Mouse (Mus musculus): ENCODE data around the gene Hist1h4m. TPM values are rescaled to one million over a fixed set of nuclear protein-coding genes. Genes with fewer than 3 reads are reported as not detected.
A peak's percentile ranks its signal among the peaks of the same experiment; 100 is the strongest.
"Not testable (repeated sequence)": the region's sequence is repeated elsewhere in the genome, so short reads cannot be mapped to it uniquely, and the experiment has no call there.

Hist1h4m gene
- polyA plus RNA-seq, 1 experiment = not detected

GRCm38 (mm10) chr13:21812092-21812491 is 546 bp downstream of the Hist1h4m start:
- peak; percentile 49 for TF ChIP-seq POLR2A (IDR thresholded peaks at IDR 0.05; ENCODE audit: low read depth, low read length)
- H3K4me3 ChIP-seq (ENCODE audit: insufficient read depth, low read length); H3K4me1 ChIP-seq (ENCODE audit: control insufficient read depth, insufficient read depth, low read length): not testable (repeated sequence)
- H3K27ac ChIP-seq (ENCODE audit: insufficient read depth, low read length) = peak overlapping the region; percentile 5; the same call in 1 of the 2 replicates

GRCm38 (mm10) chr13:21820082-21820890 is 8.7 kb downstream of the Hist1h4m start:
- H3K4me3 ChIP-seq (ENCODE audit: insufficient read depth, low read length); H3K27ac ChIP-seq (ENCODE audit: insufficient read depth, low read length); H3K4me1 ChIP-seq (ENCODE audit: control insufficient read depth, insufficient read depth, low read length): not testable (repeated sequence)

GRCm38 (mm10) chr13:21828511-21828910 is 17.0 kb downstream of the Hist1h4m start:
- H3K27ac ChIP-seq (ENCODE audit: insufficient read depth, low read length) = no peak overlapping the region
- no peaks in the 10 kb centered on the region for H3K4me1 ChIP-seq (ENCODE audit: control insufficient read depth, insufficient read depth, low read length)
- H3K4me3 ChIP-seq (ENCODE audit: insufficient read depth, low read length) = no peak overlapping the region
- TF ChIP-seq CTCF (IDR thresholded peaks at IDR 0.05; ENCODE audit: borderline replicate concordance, insufficient read depth, low read length) (no peak), POLR2A (IDR thresholded peaks at IDR 0.05; ENCODE audit: low read depth, low read length) (no peak)

GRCm38 (mm10) chr13:21830344-21830743 is 18.8 kb downstream of the Hist1h4m start:
- Histone ChIP-seq H3K4me1 (ENCODE audit: control insufficient read depth, insufficient read depth, low read length) (no peaks in the 10 kb centered on the region), H3K27ac (ENCODE audit: insufficient read depth, low read length) (no peak overlapping the region), H3K4me3 (ENCODE audit: insufficient read depth, low read length) (no peak overlapping the region)
- TF ChIP-seq CTCF (IDR thresholded peaks at IDR 0.05; ENCODE audit: borderline replicate concordance, insufficient read depth, low read length) (no peak), POLR2A (IDR thresholded peaks at IDR 0.05; ENCODE audit: low read depth, low read length) (0 out of 2 replicates have a peak, but pooled peaks have one; percentile 10)

DNA sequence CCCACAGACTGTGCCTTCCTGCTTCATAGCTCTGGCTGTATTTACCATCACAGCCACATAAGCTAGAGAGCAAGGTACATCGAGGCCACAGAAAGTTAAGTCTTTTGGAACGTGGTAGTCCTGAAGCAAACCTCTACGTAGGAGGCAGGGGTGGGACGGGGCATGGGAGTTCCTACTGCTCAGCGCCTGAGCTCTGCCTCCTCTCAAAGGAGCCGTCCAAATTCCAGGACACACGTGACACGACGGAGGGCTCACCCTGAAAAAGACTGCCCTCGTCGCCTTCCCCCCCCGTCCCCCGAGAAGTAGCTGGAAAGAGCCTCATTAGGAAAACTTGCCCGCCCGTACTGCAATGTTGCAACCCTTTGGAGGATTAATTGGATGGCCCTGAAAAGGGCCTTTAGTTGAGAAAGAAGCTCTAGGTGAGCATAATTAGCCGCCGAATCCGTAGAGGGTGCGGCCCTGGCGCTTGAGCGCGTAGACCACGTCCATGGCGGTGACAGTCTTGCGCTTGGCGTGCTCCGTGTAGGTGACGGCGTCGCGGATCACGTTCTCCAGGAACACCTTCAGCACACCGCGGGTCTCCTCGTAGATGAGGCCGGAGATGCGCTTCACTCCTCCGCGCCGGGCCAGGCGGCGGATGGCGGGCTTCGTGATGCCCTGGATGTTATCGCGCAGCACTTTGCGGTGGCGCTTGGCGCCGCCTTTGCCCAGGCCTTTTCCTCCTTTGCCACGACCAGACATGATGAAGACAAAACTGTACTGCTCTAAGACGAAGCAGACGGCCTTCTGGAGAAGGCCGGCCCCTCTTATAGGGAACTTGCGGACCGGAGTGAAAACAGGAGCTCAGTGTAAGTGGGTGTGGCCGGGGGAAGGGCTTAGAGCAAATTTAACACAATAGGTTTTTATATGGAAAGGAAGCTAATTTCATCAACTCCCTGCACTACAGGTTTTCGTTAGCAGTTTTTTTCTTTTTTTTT is 20.2 kb downstream of the Hist1h4m start, which contains the start of gene Hist1h4n:
Hist1h4n (minus strand) TSS at position 779 of the 977 bp plus-strand sequence.
- not testable (repeated sequence) for H3K4me3 ChIP-seq (ENCODE audit: insufficient read depth, low read length); H3K4me1 ChIP-seq (ENCODE audit: control insufficient read depth, insufficient read depth, low read length); H3K27ac ChIP-seq (ENCODE audit: insufficient read depth, low read length)
- peak; percentile 54 for TF ChIP-seq POLR2A (IDR thresholded peaks at IDR 0.05; ENCODE audit: low read depth, low read length)

DNA sequence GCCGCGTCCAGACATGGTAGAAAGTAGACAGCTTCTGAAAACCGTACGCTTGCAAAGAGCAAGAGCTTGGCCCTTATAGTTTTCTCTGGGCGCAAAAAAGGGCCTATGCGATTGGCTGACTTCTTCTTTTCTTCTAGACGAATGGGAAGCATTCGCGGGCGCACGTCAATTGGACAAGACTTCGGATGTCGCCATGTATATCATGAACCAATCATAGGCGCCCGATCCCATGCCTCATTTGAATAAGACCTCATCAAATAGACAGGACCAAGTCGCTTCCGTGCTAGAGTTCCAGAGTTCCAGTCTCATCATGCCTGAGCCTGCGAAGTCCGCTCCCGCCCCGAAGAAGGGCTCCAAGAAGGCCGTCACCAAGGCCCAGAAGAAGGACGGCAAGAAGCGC is 21.9 kb downstream of the Hist1h4m start, which contains the start of the genes Hist1h2ap and Hist1h2br:
Hist1h2ap (minus strand) TSS at position 47 of the 400 bp plus-strand sequence.
Hist1h2br (plus strand) TSS at position 283 of the 400 bp plus-strand sequence.
- H3K4me1 ChIP-seq (ENCODE audit: control insufficient read depth, insufficient read depth, low read length); H3K27ac ChIP-seq (ENCODE audit: insufficient read depth, low read length); H3K4me3 ChIP-seq (ENCODE audit: insufficient read depth, low read length): not testable (repeated sequence)

- H3K4me3 ChIP-seq (ENCODE audit: insufficient read depth, low read length); H3K27ac ChIP-seq (ENCODE audit: insufficient read depth, low read length); H3K4me1 ChIP-seq (ENCODE audit: control insufficient read depth, insufficient read depth, low read length): not testable (repeated sequence)
Measured at GRCm38 (mm10) chr13:21840508-21840907, 29.0 kb downstream of the Hist1h4m start.

DNA sequence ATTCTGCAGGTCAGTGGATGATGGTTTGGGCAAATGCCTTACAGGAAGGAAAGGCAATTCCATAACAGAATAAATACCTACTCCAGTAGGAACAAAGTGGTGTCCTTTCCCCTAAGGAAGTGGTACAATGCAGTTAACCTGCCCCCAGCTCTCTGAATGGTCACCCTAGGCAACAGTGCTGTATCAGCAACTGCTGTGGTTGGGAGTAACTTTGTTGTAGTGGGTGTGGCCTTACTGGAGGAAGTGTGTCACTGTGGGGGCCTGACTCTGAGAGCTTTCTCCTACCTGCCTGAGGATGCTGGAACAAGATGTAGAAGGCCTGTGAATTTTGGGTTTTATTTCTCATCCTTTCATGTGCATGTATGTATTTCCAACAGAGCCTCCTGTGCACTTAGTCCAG is 34.8 kb downstream of the Hist1h4m start:
- not testable (repeated sequence) for H3K4me3 ChIP-seq (ENCODE audit: insufficient read depth, low read length); H3K4me1 ChIP-seq (ENCODE audit: control insufficient read depth, insufficient read depth, low read length); H3K27ac ChIP-seq (ENCODE audit: insufficient read depth, low read length)

DNA sequence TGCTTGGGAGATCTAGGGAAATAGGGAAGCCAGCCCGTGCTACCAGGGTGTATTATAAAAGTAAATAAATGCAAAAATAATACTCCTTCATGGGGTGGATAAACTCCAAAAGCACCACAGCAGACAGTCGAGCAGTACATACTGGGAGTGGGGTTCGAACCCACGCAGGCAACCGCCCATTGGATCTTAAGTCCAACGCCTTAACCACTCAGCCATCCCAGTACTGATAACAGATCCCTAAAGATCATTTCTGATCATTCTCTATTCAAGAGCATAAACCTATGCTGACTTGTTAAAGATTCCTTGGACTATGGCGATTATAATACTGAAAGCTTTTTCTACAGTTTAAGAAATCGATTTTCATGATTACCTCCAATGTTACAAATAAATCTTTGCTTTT is 36.3 kb downstream of the Hist1h4m start:
- Histone ChIP-seq H3K4me3 (ENCODE audit: insufficient read depth, low read length) (no peak overlapping the region), H3K27ac (ENCODE audit: insufficient read depth, low read length) (no peak overlapping the region), H3K4me1 (ENCODE audit: control insufficient read depth, insufficient read depth, low read length) (peaks cover 4% of the 10 kb centered on the region; the same call in 1 of the 2 replicates)
- TF ChIP-seq CTCF (IDR thresholded peaks at IDR 0.05; ENCODE audit: borderline replicate concordance, insufficient read depth, low read length) (no peak), POLR2A (IDR thresholded peaks at IDR 0.05; ENCODE audit: low read depth, low read length) (no peak)

GRCm38 (mm10) chr13:21850696-21851095 is 39.1 kb downstream of the Hist1h4m start:
- not testable (repeated sequence) for H3K4me3 ChIP-seq (ENCODE audit: insufficient read depth, low read length); H3K4me1 ChIP-seq (ENCODE audit: control insufficient read depth, insufficient read depth, low read length); H3K27ac ChIP-seq (ENCODE audit: insufficient read depth, low read length)

Data from embryonic fibroblast, embryonic 13.5 days (primary cell).